Mouse (Mus musculus) v-Abl transformed pro-B cells (cell line): Measurements from ENCODE around the gene Mia2.
"Not testable (repeated sequence)": the region's sequence is repeated elsewhere in the genome, so short reads cannot be mapped to it uniquely, and the experiment has no call there.

ENCODE experiments used
- in situ Hi-C, 2 experiments: fragments of 400-800 bp; cut with MboI; formaldehyde crosslinking; loops; one replicate each; pipeline ENCODE4 v1.15.1; 2025; ENCODE audit not compliant: unreplicated experiment in 2 of 2

Gene Mia2

DNA sequence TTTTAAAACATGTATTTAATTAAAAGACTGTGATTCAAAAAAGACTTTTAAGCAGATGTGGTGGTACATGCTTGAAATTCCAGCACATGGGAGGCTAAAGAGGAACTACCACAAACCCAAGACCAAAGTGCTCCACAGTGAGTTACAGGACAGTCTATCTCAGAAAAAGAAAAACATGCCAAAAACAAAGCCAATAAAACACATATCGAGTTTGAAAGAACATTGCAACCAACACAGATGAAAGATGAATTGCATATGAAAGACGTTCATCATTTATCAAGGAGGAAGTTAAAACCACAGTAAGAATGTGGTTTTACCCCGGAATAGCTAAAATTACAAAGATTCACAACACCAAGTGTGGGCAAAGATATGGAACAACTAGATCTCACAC is 111.4 kb downstream of the Mia2 start:
- in situ Hi-C loops: loop anchor here in 1 of 2 experiments (5.0 kb wide), 1 partner anchor 140 kb away; the partner anchor contains the start of gene Pnn

DNA sequence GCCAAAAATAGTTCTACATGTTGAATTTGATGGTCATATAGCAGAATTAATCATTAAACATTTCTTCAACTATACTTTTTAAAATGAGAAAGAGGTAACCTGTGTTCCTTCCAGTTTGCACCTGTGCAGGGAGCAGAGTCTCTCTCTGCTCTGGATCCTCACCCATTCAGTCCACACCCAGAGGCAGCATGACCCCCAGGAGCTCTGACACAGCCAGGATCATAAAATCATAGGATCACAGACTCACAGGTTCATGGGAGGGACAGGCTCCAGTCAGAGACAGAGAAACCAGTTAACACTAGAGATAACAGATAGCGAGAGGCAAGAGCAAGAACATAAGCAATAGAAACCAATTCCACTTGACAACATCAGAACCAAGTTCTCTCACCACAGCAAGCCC is 112.2 kb downstream of the Mia2 start:
- in situ Hi-C loops: loop anchor here in 1 of 2 experiments (5.0 kb wide), 1 partner anchor 141 kb away; the partner anchor contains the start of gene Pnn

DNA sequence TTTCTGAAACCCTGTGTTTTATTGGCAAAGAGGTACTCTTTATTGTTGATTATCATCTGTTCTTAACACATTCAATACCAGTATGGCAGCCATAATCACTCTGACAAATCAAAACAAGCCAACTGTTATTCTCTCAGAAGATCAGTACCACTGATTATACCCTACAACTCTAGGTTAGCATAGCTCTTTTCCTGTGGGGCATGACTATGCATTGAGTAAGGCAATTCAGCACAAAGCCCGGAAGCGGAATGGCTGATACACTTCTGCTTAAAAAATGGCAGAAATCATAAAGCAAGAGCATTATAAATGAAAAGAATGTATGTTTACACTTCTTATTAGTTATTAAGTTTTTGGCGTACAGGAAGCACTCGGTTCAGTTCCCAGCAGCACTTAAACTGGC is 120.6 kb downstream of the Mia2 start:
- in situ Hi-C loops: loop anchor here (5.0 to 10.0 kb wide), 6 partner anchors 84 to 1981 kb away; partner anchors contain the start of genes Gemin2 (in 1 of the 2), Mipol1 (in 1 of the 2), Prps1l3 (in 1 of the 2) and Sec23a (in 1 of the 2)

GRCm38 (mm10) chr12:59216676-59217266 is 121.2 kb downstream of the Mia2 start:
- in situ Hi-C loops: loop anchor here (5.0 to 10.0 kb wide), 6 partner anchors 84 to 1982 kb away; partner anchors contain the start of genes Gemin2 (in 1 of the 2), Mipol1 (in 1 of the 2), Prps1l3 (in 1 of the 2) and Sec23a (in 1 of the 2)

- in situ Hi-C loops: loop anchor here (5.0 to 10.0 kb wide), 6 partner anchors 85 to 1983 kb away; partner anchors contain the start of genes Gemin2 (in 1 of the 2), Mipol1 (in 1 of the 2), Prps1l3 (in 1 of the 2) and Sec23a (in 1 of the 2)
These were observed 121.7 kb downstream of the Mia2 start for GRCm38 (mm10) chr12:59217331-59217730.

DNA sequence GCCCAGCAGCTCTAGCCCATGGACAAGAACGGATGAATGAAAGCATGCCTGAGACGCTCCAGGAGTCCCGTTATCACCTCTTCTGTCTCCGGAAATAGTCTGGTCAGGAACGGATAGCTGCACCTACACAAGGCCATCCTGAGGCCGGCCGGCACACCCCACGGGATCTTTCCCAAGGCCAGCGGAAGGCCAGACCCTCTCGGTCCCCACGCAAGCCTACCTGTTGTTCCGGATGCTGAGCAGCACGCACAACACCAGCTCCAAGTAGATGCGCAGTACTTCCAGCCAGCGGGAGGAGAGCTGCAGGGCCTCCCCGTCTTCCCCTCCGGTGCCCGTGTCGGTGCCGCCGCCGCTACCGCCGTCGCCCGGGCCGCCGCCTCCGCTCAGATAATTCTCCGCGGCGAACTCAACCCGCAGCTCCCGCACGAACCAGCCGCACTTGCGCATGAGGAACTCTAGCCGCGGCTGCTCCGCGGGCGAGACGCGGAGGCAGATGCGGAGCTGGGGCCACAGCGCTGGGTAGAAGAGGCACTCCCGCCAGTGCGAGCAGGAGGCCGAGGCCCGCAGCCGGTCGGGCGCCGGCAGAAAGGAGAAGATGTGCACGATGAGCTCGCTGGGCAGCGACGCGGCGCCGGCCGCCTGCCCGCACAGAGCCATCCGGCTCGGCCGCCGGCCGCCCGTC is 123.2 kb downstream of the Mia2 start:
- in situ Hi-C loops: loop anchor here (5.0 to 10.0 kb wide), 6 partner anchors 86 to 1984 kb away; partner anchors contain the start of genes Gemin2 (in 1 of the 2), Mipol1 (in 1 of the 2), Prps1l3 (in 1 of the 2) and Sec23a (in 1 of the 2)

DNA sequence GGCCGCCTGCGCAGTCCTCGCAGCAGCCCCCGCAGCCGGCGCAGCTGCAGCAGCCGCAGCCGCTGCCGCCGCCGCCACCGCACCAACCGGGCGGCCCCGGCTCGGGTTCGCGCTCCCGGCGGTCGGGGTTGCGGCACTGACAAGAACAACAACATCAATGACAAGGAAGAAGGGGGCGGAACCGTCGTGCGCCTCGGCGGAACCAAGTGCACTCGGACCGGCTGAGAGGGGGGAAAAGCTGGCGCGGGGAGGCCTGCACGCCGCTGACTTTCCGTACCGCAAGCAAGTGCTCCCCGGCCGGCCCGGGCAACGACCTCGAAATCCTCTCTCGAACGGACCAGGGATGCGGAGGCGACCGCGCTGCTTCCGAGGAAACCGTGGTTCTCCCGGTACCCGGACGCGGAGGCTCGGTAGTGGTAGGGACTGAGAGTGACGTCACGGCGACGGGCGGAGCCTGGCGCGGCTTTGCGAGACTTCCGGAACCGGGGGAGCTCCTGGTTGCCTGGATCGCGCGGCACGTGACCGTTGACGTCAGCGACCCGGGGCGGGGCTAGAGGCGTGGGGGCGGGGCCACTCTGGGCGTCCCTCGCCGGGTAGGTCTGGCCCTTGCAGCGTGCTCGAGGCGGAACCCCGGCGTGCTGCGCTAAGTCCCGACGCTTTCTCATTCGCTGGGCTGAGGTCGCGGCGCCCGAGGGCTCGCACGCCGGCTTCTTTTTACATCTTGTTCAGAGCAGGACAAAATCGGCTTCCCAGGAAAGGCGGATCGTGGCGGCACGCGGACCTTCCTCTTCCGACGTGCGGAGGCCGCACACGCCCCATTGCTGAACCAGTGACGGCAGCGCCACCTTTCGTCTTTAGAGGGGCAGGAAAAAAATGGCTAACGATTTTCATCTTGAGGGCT is 124.0 kb downstream of the Mia2 start, which contains the start of gene Fbxo33:
TSS of gene Fbxo33 (minus strand) at position 401 of the 901 bp plus-strand sequence.
- in situ Hi-C loops: loop anchor here (5.0 to 10.0 kb wide), 6 partner anchors 87 to 1985 kb away; partner anchors contain the start of genes Gemin2 (in 1 of the 2), Mipol1 (in 1 of the 2), Prps1l3 (in 1 of the 2) and Sec23a (in 1 of the 2)

- in situ Hi-C loops: no loop called here
These were observed 132.8 kb downstream of the Mia2 start for GRCm38 (mm10) chr12:59228401-59228800.

DNA sequence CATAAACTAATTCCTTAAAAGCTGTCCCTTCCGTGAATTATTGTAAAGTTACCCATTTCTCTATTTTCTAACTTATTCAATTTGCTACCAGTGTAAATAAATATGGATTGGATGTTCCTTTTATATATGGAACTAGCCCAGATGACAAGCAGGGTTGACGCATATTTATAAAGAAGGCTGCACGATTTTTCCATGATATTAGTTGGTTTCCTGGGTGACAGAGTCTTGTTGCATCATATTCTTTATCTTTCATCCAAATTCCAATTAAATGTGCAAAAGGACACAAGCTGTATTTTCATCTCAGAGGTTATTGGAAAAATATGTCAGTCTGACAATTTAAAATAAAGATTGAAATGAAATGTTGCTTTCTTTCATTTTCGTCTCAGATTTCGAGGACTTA is 142.8 kb downstream of the Mia2 start:
- in situ Hi-C loops: no loop called here

- in situ Hi-C loops: not testable (repeated sequence)
These were observed 145.4 kb downstream of the Mia2 start for GRCm38 (mm10) chr12:59241031-59241430.
